11 mouse cellular contexts compared by ENCODE assay signal in the genomic region with DNA sequence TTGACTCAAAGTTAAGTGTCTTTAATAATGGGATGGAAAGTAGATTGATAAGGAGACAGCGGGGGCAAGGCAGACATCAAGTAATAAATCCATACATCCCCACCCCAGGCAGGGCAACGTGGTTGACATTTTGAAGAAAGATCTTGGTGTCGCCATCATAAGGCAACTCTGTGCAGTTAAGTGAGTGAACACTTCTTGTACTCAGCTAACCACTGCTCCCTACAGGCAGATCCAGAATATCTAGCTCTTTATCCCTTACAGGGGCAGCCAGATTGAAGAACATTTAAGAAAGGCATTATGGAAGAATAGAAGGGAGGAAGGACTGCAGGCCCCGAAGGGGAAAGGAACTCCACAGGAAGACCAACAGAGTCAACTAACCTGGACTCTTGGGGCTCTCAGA. TPM values are rescaled to one million over a fixed set of nuclear protein-coding genes. Genes with fewer than 3 reads are reported as not detected.
DNase-seq lines count a peak whose midpoint lies in the region; ATAC-seq and TF ChIP-seq lines count a peak whose summit lies in the region.
"Had no signal": no experiment of that assay in that cellular context is flagged by ENCODE, and none has a peak within 500 bp of the region (broad histone marks: within the 10 kb centered on the region; RNA-seq: fewer than 3 reads in every experiment).

No protein-coding gene starts in this region.

- no peak overlapping the region for H3K9ac ChIP-seq in midbrain, postnatal 0 days (replicated peaks; ENCODE audit: low read length, poor library complexity, severe bottlenecking)
- H3K9ac ChIP-seq: limb, embryonic 13.5 days; midbrain, embryonic 12.5 days had no signal

- H3K4me2 ChIP-seq in midbrain, postnatal 0 days (ENCODE audit: low read depth, low read length, poor library complexity, severe bottlenecking): no peak overlapping the region
- H3K4me2 ChIP-seq: limb, embryonic 13.5 days; midbrain, embryonic 12.5 days had no signal

- H3K27me3 ChIP-seq in midbrain, postnatal 0 days (ENCODE audit: insufficient read depth, low read length): no peaks in the 10 kb centered on the region
- H3K27me3 ChIP-seq in midbrain, embryonic 10.5 days (ENCODE audit: low read depth, poor library complexity, severe bottlenecking): no peaks in the 10 kb centered on the region
- H3K27me3 ChIP-seq: limb, embryonic 13.5 days; midbrain, embryonic 12.5 days had no signal

- no peak overlapping the region for H3K4me3 ChIP-seq in midbrain, postnatal 0 days (ENCODE audit: low read depth, low read length)
- no peak overlapping the region for H3K4me3 ChIP-seq in midbrain, embryonic 10.5 days
- H3K4me3 ChIP-seq: limb, embryonic 13.5 days; midbrain, embryonic 12.5 days had no signal

- no peak for DNase-seq in frontal cortex, postnatal 14 days (ENCODE audit: low spot score in 2 of 2)
- no peak for DNase-seq in midbrain, postnatal 0 days (ENCODE audit: low spot score)
- DNase-seq in midbrain, embryonic 10.5 days (ENCODE audit: low spot score): no peak
- peak; percentile 28 for DNase-seq in kidney, postnatal 10 days
- no peak for DNase-seq in right cerebral cortex, adult 2 months (ENCODE audit: low spot score in 2 of 2)
- DNase-seq in right cerebral cortex, postnatal 36 days (ENCODE audit: low spot score in 2 of 2): no peak
- DNase-seq in spleen, postnatal 10 days (ENCODE audit: low spot score in 2 of 2): no peak
- DNase-seq: spleen, adult 18-20 months had no signal

- H3K4me1 ChIP-seq in midbrain, postnatal 0 days (ENCODE audit: insufficient read depth, low read length): no peaks in the 10 kb centered on the region
- no peaks in the 10 kb centered on the region for H3K4me1 ChIP-seq in midbrain, embryonic 10.5 days
- H3K4me1 ChIP-seq: midbrain, embryonic 12.5 days had no signal

- TF ChIP-seq CTCF in midbrain, postnatal 0 days (IDR thresholded peaks at IDR 0.05): peak; percentile 38

- no peaks in the 10 kb centered on the region for H3K36me3 ChIP-seq in midbrain, postnatal 0 days (ENCODE audit: insufficient read depth, low read length)
- no peaks in the 10 kb centered on the region for H3K36me3 ChIP-seq in midbrain, embryonic 10.5 days
- H3K36me3 ChIP-seq: limb, embryonic 13.5 days; midbrain, embryonic 12.5 days had no signal

- no peaks in the 10 kb centered on the region for H3K9me3 ChIP-seq in midbrain, postnatal 0 days (ENCODE audit: low read length)
- no peaks in the 10 kb centered on the region for H3K9me3 ChIP-seq in midbrain, embryonic 10.5 days (replicated peaks)
- H3K9me3 ChIP-seq: limb, embryonic 13.5 days; midbrain, embryonic 12.5 days had no signal

- no peak overlapping the region for H3K27ac ChIP-seq in midbrain, postnatal 0 days (ENCODE audit: low read depth, low read length)
- no peak overlapping the region for H3K27ac ChIP-seq in midbrain, embryonic 10.5 days (replicated peaks)
- H3K27ac ChIP-seq: limb, embryonic 13.5 days; midbrain, embryonic 12.5 days had no signal

- peak; percentile 65; the same call in 1 of the 2 replicates for ATAC-seq in frontal cortex, adult (ENCODE audit: low TSS enrichment)
- no peak for ATAC-seq in midbrain, postnatal 0 days (ENCODE audit: low FRiP score)

- 87% methylated on average over 4 of the region's 4 CpGs for WGBS in midbrain, postnatal 0 days
- WGBS in midbrain, embryonic 10.5 days: 76% methylated on average over 4 of the region's 4 CpGs

RNA-seq across cellular contexts. Expression of a gene that starts 4.4 kb away (rescaled TPM):
- not detected in 2 replicates for total RNA-seq in midbrain, postnatal 0 days (2014; rRNA removed)
- polyA plus RNA-seq in midbrain, postnatal 0 days (2015; fragmentation: Nextera tagmentation; extraction: Ambion mirVana): 0.11 and 0.30 TPM in 2 replicates
- not detected in 2 replicates for polyA plus RNA-seq in midbrain, embryonic 10.5 days (2016; fragmentation: Nextera tagmentation; extraction: Ambion mirVana)
- polyA plus RNA-seq: midbrain, embryonic 12.5 days had no signal
